In the genomic region with DNA sequence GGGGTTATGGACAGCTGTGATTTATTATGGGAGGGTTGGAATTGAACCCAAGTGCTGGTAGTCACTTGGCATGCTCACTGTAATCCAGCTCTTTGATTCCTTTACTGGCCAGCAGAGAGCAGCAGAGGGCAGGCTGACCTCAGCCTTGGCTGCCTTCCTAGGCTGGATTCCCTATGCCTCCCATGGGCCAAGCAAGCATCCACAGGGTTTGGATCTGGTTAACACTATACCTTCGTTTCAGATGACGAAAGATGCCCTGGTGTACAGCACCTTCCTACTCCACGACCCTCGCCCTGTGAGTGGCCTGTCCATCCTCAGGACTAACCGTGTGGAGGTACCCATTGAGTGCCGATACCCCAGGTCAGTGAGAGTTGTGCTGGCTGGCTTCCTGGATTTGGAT, we compare ENCODE assay signal across 9 mouse cellular contexts. TPM values are rescaled to one million over a fixed set of nuclear protein-coding genes. Genes with fewer than 3 reads are reported as not detected.
DNase-seq lines count a peak whose midpoint lies in the region; ATAC-seq and TF ChIP-seq lines count a peak whose summit lies in the region.
"Had no signal": no experiment of that assay in that cellular context is flagged by ENCODE, and none has a peak within 500 bp of the region (broad histone marks: within the 10 kb centered on the region; RNA-seq: fewer than 3 reads in every experiment).

No protein-coding gene starts in this region.

- H3K36me3 ChIP-seq in forebrain, postnatal 0 days (ENCODE audit: insufficient read depth): no peaks in the 10 kb centered on the region
- no peaks in the 10 kb centered on the region for H3K36me3 ChIP-seq in forebrain, embryonic 16.5 days (ENCODE audit: control insufficient read depth, insufficient read depth)
- no peaks in the 10 kb centered on the region for H3K36me3 ChIP-seq in embryonic facial prominence, embryonic 13.5 days
- H3K36me3 ChIP-seq in stomach, embryonic 16.5 days (ENCODE audit: control insufficient read depth, insufficient read depth, low read length): no peaks in the 10 kb centered on the region
- H3K36me3 ChIP-seq: liver, embryonic 15.5 days had no signal

- H3K27me3 ChIP-seq in forebrain, postnatal 0 days (ENCODE audit: insufficient read depth, low read length): no peaks in the 10 kb centered on the region
- no peaks in the 10 kb centered on the region for H3K27me3 ChIP-seq in forebrain, embryonic 16.5 days (replicated peaks; ENCODE audit: control insufficient read depth, insufficient read depth, low read length)
- H3K27me3 ChIP-seq in embryonic facial prominence, embryonic 13.5 days: no peaks in the 10 kb centered on the region
- no peaks in the 10 kb centered on the region for H3K27me3 ChIP-seq in stomach, embryonic 16.5 days (ENCODE audit: control insufficient read depth, insufficient read depth, low read length)

- H3K9me3 ChIP-seq in forebrain, postnatal 0 days (ENCODE audit: low read length): no peaks in the 10 kb centered on the region
- H3K9me3 ChIP-seq in forebrain, embryonic 16.5 days (ENCODE audit: control insufficient read depth, low read length): no peaks in the 10 kb centered on the region
- no peaks in the 10 kb centered on the region for H3K9me3 ChIP-seq in embryonic facial prominence, embryonic 13.5 days
- H3K9me3 ChIP-seq in stomach, embryonic 16.5 days (replicated peaks; ENCODE audit: control insufficient read depth, low read length): no peaks in the 10 kb centered on the region
- H3K9me3 ChIP-seq: liver, embryonic 15.5 days had no signal

- no peak overlapping the region for H3K4me2 ChIP-seq in forebrain, postnatal 0 days (ENCODE audit: low read depth)
- no peak overlapping the region for H3K4me2 ChIP-seq in forebrain, embryonic 16.5 days (ENCODE audit: low read length)
- H3K4me2 ChIP-seq in embryonic facial prominence, embryonic 13.5 days: no peak overlapping the region
- no peak overlapping the region for H3K4me2 ChIP-seq in stomach, embryonic 16.5 days (ENCODE audit: low read depth, low read length)
- H3K4me2 ChIP-seq: liver, embryonic 15.5 days had no signal

- TF ChIP-seq POLR2A in lung, adult 2 months (IDR thresholded peaks at IDR 0.05; ENCODE audit: borderline replicate concordance, extremely low read depth, low read depth, low read length): no peak

- WGBS in forebrain, postnatal 0 days: 34% methylated on average over 6 of the region's 6 CpGs
- 37% methylated on average over 6 of the region's 6 CpGs for WGBS in forebrain, embryonic 16.5 days
- WGBS in embryonic facial prominence, embryonic 13.5 days: 35% methylated on average over 6 of the region's 6 CpGs
- 24% methylated on average over 6 of the region's 6 CpGs for WGBS in lung, adult 2 months
- WGBS in stomach, embryonic 16.5 days: 38% methylated on average over 6 of the region's 6 CpGs

- TF ChIP-seq CTCF in forebrain, postnatal 0 days (IDR thresholded peaks at IDR 0.05; ENCODE audit: low read depth): peak; percentile 75
- peak; percentile 97 for TF ChIP-seq CTCF in lung, adult 2 months (IDR thresholded peaks at IDR 0.05; ENCODE audit: insufficient read depth, low read length)

- peak; percentile 69 for DNase-seq in forebrain, postnatal 0 days
- DNase-seq in 3134 (ENCODE audit: extremely low read depth, insufficient read length, low spot score): peak; percentile 66
- peak; percentile 78 for DNase-seq in adrenal gland, postnatal 14 days
- DNase-seq in induced T-regulatory cell, adult 2 months (ENCODE audit: low read depth): peak; percentile 59
- peak; percentile 59 for DNase-seq in lung, adult 2 months

- H3K4me3 ChIP-seq in forebrain, postnatal 0 days (ENCODE audit: low read depth, low read length): no peak overlapping the region
- no peak overlapping the region for H3K4me3 ChIP-seq in forebrain, embryonic 16.5 days (replicated peaks; ENCODE audit: low read length)
- no peak overlapping the region for H3K4me3 ChIP-seq in embryonic facial prominence, embryonic 13.5 days
- no peak overlapping the region for H3K4me3 ChIP-seq in lung, adult 2 months (replicated peaks; ENCODE audit: extremely low read depth, low read depth, low read length)
- no peak overlapping the region for H3K4me3 ChIP-seq in stomach, embryonic 16.5 days (replicated peaks; ENCODE audit: low read length)
- H3K4me3 ChIP-seq: liver, embryonic 15.5 days had no signal

- no peak overlapping the region for H3K9ac ChIP-seq in forebrain, postnatal 0 days
- H3K9ac ChIP-seq in forebrain, embryonic 16.5 days (replicated peaks; ENCODE audit: low read depth, low read length): no peak overlapping the region
- H3K9ac ChIP-seq in embryonic facial prominence, embryonic 13.5 days: no peak overlapping the region
- no peak overlapping the region for H3K9ac ChIP-seq in stomach, embryonic 16.5 days (ENCODE audit: low read length)
- H3K9ac ChIP-seq: liver, embryonic 15.5 days had no signal

- H3K4me1 ChIP-seq in forebrain, postnatal 0 days (ENCODE audit: insufficient read depth): no peaks in the 10 kb centered on the region
- 0 out of 2 replicates have a peak, but pooled peaks cover 2% of the 10 kb centered on the region for H3K4me1 ChIP-seq in forebrain, embryonic 16.5 days (replicated peaks; ENCODE audit: control insufficient read depth, insufficient read depth, low read length)
- peaks cover 4% of the 10 kb centered on the region for H3K4me1 ChIP-seq in embryonic facial prominence, embryonic 13.5 days
- H3K4me1 ChIP-seq in lung, adult 2 months (ENCODE audit: control insufficient read depth, insufficient read depth, low read length): no peaks in the 10 kb centered on the region
- H3K4me1 ChIP-seq in stomach, embryonic 16.5 days (ENCODE audit: control insufficient read depth, insufficient read depth, low read length): no peaks in the 10 kb centered on the region
- H3K4me1 ChIP-seq: liver, embryonic 15.5 days had no signal

- no peak for ATAC-seq in forebrain, postnatal 0 days
- no peak for ATAC-seq in forebrain, embryonic 16.5 days
- ATAC-seq in embryonic facial prominence, embryonic 13.5 days (ENCODE audit: insufficient number of reproducible peaks, insufficient read depth, low FRiP score, low TSS enrichment, low read depth): 0 out of 2 replicates have a peak, but pooled peaks have one; percentile 10
- ATAC-seq in stomach, embryonic 16.5 days (ENCODE audit: insufficient read depth, low FRiP score): peak; percentile 40; the same call in 1 of the 2 replicates

- no peak overlapping the region for H3K27ac ChIP-seq in forebrain, postnatal 0 days (ENCODE audit: low read depth, low read length)
- H3K27ac ChIP-seq in forebrain, embryonic 16.5 days (ENCODE audit: low read length): no peak overlapping the region
- no peak overlapping the region for H3K27ac ChIP-seq in embryonic facial prominence, embryonic 13.5 days
- no peak overlapping the region for H3K27ac ChIP-seq in stomach, embryonic 16.5 days (ENCODE audit: low read length)
- H3K27ac ChIP-seq: liver, embryonic 15.5 days had no signal

RNA-seq across cellular contexts. Expression of a gene that starts 2.5 kb away (rescaled TPM):
- 0.14 TPM in 1 of 2 replicates, not detected in the other for total RNA-seq in forebrain, postnatal 0 days (2014; rRNA removed)
- 0.14 and 0.23 TPM in 2 replicates for polyA plus RNA-seq in forebrain, postnatal 0 days (2015; fragmentation: Nextera tagmentation; extraction: Ambion mirVana)
- 0.19 TPM in 1 of 2 replicates, not detected in the other for polyA plus RNA-seq in forebrain, embryonic 16.5 days (2015; fragmentation: Nextera tagmentation; extraction: Ambion mirVana)
- total RNA-seq in adrenal gland, postnatal 14 days (2021): not detected in 2 replicates
- not detected in 2 replicates for polyA plus RNA-seq in embryonic facial prominence, embryonic 13.5 days (2015; fragmentation: Nextera tagmentation; extraction: Ambion mirVana)
- polyA plus RNA-seq in lung, adult 2 months (2012; rRNA removed): 0.08 TPM in 1 of 2 replicates, not detected in the other
- polyA plus RNA-seq in stomach, embryonic 16.5 days (2015; fragmentation: Nextera tagmentation; extraction: Ambion mirVana): 1.8 and 2.0 TPM in 2 replicates
- polyA plus RNA-seq: liver, embryonic 15.5 days had no signal

RNA-seq across cellular contexts. Expression of a gene that starts 8.1 kb away (rescaled TPM):
- total RNA-seq in forebrain, postnatal 0 days (2014; rRNA removed): 6.5 and 7.0 TPM in 2 replicates
- polyA plus RNA-seq in forebrain, postnatal 0 days (2015; fragmentation: Nextera tagmentation; extraction: Ambion mirVana): 2.5 and 4.0 TPM in 2 replicates
- polyA plus RNA-seq in forebrain, embryonic 16.5 days (2015; fragmentation: Nextera tagmentation; extraction: Ambion mirVana): 0.71 and 1.0 TPM in 2 replicates
- total RNA-seq in adrenal gland, postnatal 14 days (2021): 2.1 and 3.1 TPM in 2 replicates
- polyA plus RNA-seq in embryonic facial prominence, embryonic 13.5 days (2015; fragmentation: Nextera tagmentation; extraction: Ambion mirVana): 3.9 TPM in 2 replicates
- polyA plus RNA-seq in lung, adult 2 months (2012; rRNA removed): 3.6 and 3.9 TPM in 2 replicates
- 1.4 and 2.9 TPM in 2 replicates for polyA plus RNA-seq in stomach, embryonic 16.5 days (2015; fragmentation: Nextera tagmentation; extraction: Ambion mirVana)

RNA-seq across cellular contexts. Expression of a gene that starts 12.2 kb away (rescaled TPM):
- 19.5 and 25.3 TPM in 2 replicates for total RNA-seq in forebrain, postnatal 0 days (2014; rRNA removed)
- 17.6 and 20.0 TPM in 2 replicates for polyA plus RNA-seq in forebrain, postnatal 0 days (2015; fragmentation: Nextera tagmentation; extraction: Ambion mirVana)
- polyA plus RNA-seq in forebrain, embryonic 16.5 days (2015; fragmentation: Nextera tagmentation; extraction: Ambion mirVana): 26.4 and 28.1 TPM in 2 replicates
- 15.4 and 15.5 TPM in 2 replicates for total RNA-seq in adrenal gland, postnatal 14 days (2021)
- 31.0 and 34.8 TPM in 2 replicates for polyA plus RNA-seq in embryonic facial prominence, embryonic 13.5 days (2015; fragmentation: Nextera tagmentation; extraction: Ambion mirVana)
- 23.9 and 29.9 TPM in 2 replicates for polyA plus RNA-seq in lung, adult 2 months (2012; rRNA removed)
- 23.7 and 24.5 TPM in 2 replicates for polyA plus RNA-seq in stomach, embryonic 16.5 days (2015; fragmentation: Nextera tagmentation; extraction: Ambion mirVana)

RNA-seq across cellular contexts. Expression of a gene that starts 48.0 kb away (rescaled TPM):
- 220 and 286 TPM in 2 replicates for total RNA-seq in forebrain, postnatal 0 days (2014; rRNA removed)
- polyA plus RNA-seq in forebrain, postnatal 0 days (2015; fragmentation: Nextera tagmentation; extraction: Ambion mirVana): 603 and 867 TPM in 2 replicates
- 870 and 902 TPM in 2 replicates for polyA plus RNA-seq in forebrain, embryonic 16.5 days (2015; fragmentation: Nextera tagmentation; extraction: Ambion mirVana)
- 462 and 482 TPM in 2 replicates for total RNA-seq in adrenal gland, postnatal 14 days (2021)
- 164 and 178 TPM in 2 replicates for polyA plus RNA-seq in embryonic facial prominence, embryonic 13.5 days (2015; fragmentation: Nextera tagmentation; extraction: Ambion mirVana)
- 66.2 and 80.3 TPM in 2 replicates for polyA plus RNA-seq in lung, adult 2 months (2012; rRNA removed)
- polyA plus RNA-seq in stomach, embryonic 16.5 days (2015; fragmentation: Nextera tagmentation; extraction: Ambion mirVana): 195 and 199 TPM in 2 replicates

RNA-seq across cellular contexts. Expression of a gene that starts 55.9 kb away (rescaled TPM):
- 0.19 TPM in 1 of 2 replicates, not detected in the other for total RNA-seq in forebrain, postnatal 0 days (2014; rRNA removed)
- polyA plus RNA-seq in forebrain, postnatal 0 days (2015; fragmentation: Nextera tagmentation; extraction: Ambion mirVana): not detected in 2 replicates
- polyA plus RNA-seq in forebrain, embryonic 16.5 days (2015; fragmentation: Nextera tagmentation; extraction: Ambion mirVana): not detected in 2 replicates
- 8.2 and 11.7 TPM in 2 replicates for total RNA-seq in adrenal gland, postnatal 14 days (2021)
- 0.06 and 0.29 TPM in 2 replicates for polyA plus RNA-seq in embryonic facial prominence, embryonic 13.5 days (2015; fragmentation: Nextera tagmentation; extraction: Ambion mirVana)
- 62.7 and 76.3 TPM in 2 replicates for polyA plus RNA-seq in lung, adult 2 months (2012; rRNA removed)
- 34.0 and 38.2 TPM in 2 replicates for polyA plus RNA-seq in stomach, embryonic 16.5 days (2015; fragmentation: Nextera tagmentation; extraction: Ambion mirVana)

Comparison
In these comparisons a context has a peak if more than half of its experiments do, and no peak if none do; other contexts are left out.
1. ATAC-seq: peak in embryonic facial prominence, embryonic 13.5 days (single experiment) and stomach, embryonic 16.5 days (single experiment); none in forebrain, postnatal 0 days (single experiment) and forebrain, embryonic 16.5 days (single experiment).
2. Peak in every context shown above with its lines, with median percentiles within 50 percentile points of each other: DNase-seq.